Mouse (Mus musculus) hindbrain, embryonic 14.5 days (tissue): ENCODE data around the gene B3gat3. TPM values are rescaled to one million over a fixed set of nuclear protein-coding genes. Genes with fewer than 3 reads are reported as not detected.
"Not testable (repeated sequence)": the region's sequence is repeated elsewhere in the genome, so short reads cannot be mapped to it uniquely, and the experiment has no call there.

ENCODE experiments used
- ATAC-seq: fragments of 200-750 bp; cut with Nextera tagmentation; 2 replicates; pipeline ENCODE4 v1.8.0; 2017; ENCODE audit warnings: moderate number of reproducible peaks, mild to moderate bottlenecking, moderate TSS enrichment, moderate library complexity; ENCODE audit not compliant: low FRiP score
- DNase-seq: peaks from one replicate; pipeline ENCODE4 v3.0.0-alpha.2; 2015; ENCODE audit warnings: low spot score
- H3K27ac ChIP-seq: fragments of 300-500 bp; sonication (generic); 2 replicates; pipeline ENCODE4 v1.5.1; 2014; ENCODE audit warnings: mild to moderate bottlenecking, moderate library complexity
- H3K27me3 ChIP-seq: fragments of 300-500 bp; sonication (generic); 2 replicates; pipeline ENCODE4 v1.6.1; 2014; ENCODE audit warnings: mild to moderate bottlenecking, low read length, mixed read lengths; ENCODE audit not compliant: control insufficient read depth, insufficient read depth
- H3K36me3 ChIP-seq: fragments of 300-500 bp; sonication (generic); replicated peaks from 2 replicates; pipeline ENCODE4 v1.6.1; 2014; ENCODE audit not compliant: control insufficient read depth, insufficient read depth
- H3K4me1 ChIP-seq: fragments of 300-500 bp; sonication (generic); replicated peaks from 2 replicates; pipeline ENCODE4 v1.6.1; 2014; ENCODE audit warnings: antibody characterized with exemption, low read length, mixed read lengths; ENCODE audit not compliant: control insufficient read depth, insufficient read depth
- H3K4me2 ChIP-seq: fragments of 300-500 bp; sonication (generic); replicated peaks from 2 replicates; pipeline ENCODE4 v1.6.1; 2014; ENCODE audit warnings: mild to moderate bottlenecking, moderate library complexity
- H3K4me3 ChIP-seq: fragments of 300-500 bp; sonication (generic); replicated peaks from 2 replicates; pipeline ENCODE4 v1.5.1; 2014; ENCODE audit warnings: mild to moderate bottlenecking, low read length
- H3K9ac ChIP-seq: fragments of 300-500 bp; sonication (generic); 2 replicates; pipeline ENCODE4 v1.6.1; 2014
- H3K9me3 ChIP-seq: fragments of 300-500 bp; sonication (generic); 2 replicates; pipeline ENCODE4 v1.6.1; 2016; ENCODE audit warnings: low read length; ENCODE audit not compliant: control insufficient read depth
- WGBS: fragments of 180-500 bp; shearing (Covaris S2); extraction: QIAGEN DNeasy Blood & Tissue Kit; methylation state at CpG from one replicate; pipeline ENCODE4 v1.1.7; 2014; 5-methylcytosine and 5-hydroxymethylcytosine counted together
- polyA plus RNA-seq: library from polyadenylated mRNA; unstranded; fragments of >200 nt; fragmentation: Nextera tagmentation; extraction: Ambion mirVana; gene quantifications from 2 replicates; pipeline ENCODE4 v1.2.1, GENCODE M21; 2014

The B3gat3 gene
- polyA plus RNA-seq, 1 experiment from 2014 or later: 81.6 TPM

GRCm38 (mm10) chr19:8883616-8884015 lies 36.6 kb upstream of the B3gat3 start, which contains the start of the genes Lbhd1 and Gm49403:
TSS of gene Lbhd1 (plus strand) at chr19:8883732.
TSS of gene Gm49403 (plus strand) at chr19:8883930.
- Histone ChIP-seq H3K4me2 (no peak within 1 kb of the TSS), H3K4me1 (peaks cover 15% of the 10 kb centered on the region), H3K27ac (no peak within 1 kb of the TSS), H3K4me3 (no peak within 1 kb of the TSS), H3K27me3 (no peaks in the 10 kb centered on the region), H3K9me3 (no peaks in the 10 kb centered on the region), H3K36me3 (no peaks in the 10 kb centered on the region), H3K9ac (no peak within 1 kb of the TSS)
- WGBS: 80% methylated on average over 3 of the region's 3 CpGs
- DNase-seq (no peak), ATAC-seq (no peak)

- WGBS: 50% methylated on average over 1 of the region's 1 CpGs
- peaks cover 13% of the 10 kb centered on the region for H3K36me3 ChIP-seq
- H3K9ac ChIP-seq: no peak overlapping the region
- no peaks in the 10 kb centered on the region for H3K9me3 ChIP-seq
- DNase-seq (no peak), ATAC-seq (no peak)
- H3K4me2 ChIP-seq: peak overlapping the region; percentile 89
- no peak overlapping the region for H3K27ac ChIP-seq
- H3K4me1 ChIP-seq: peaks cover 17% of the 10 kb centered on the region
- no peaks in the 10 kb centered on the region for H3K27me3 ChIP-seq
- H3K4me3 ChIP-seq: no peak overlapping the region
Measured at GRCm38 (mm10) chr19:8886916-8887584, 33.1 kb upstream of the B3gat3 start.

GRCm38 (mm10) chr19:8887585-8888463 lies 32.4 kb upstream of the B3gat3 start:
- Histone ChIP-seq H3K9ac (peak overlapping the region; percentile 70), H3K36me3 (peaks cover 13% of the 10 kb centered on the region), H3K4me3 (peak overlapping the region; percentile 67), H3K27me3 (no peaks in the 10 kb centered on the region), H3K27ac (peak overlapping the region; percentile 89), H3K9me3 (no peaks in the 10 kb centered on the region), H3K4me2 (peak overlapping the region; percentile 89), H3K4me1 (peaks cover 17% of the 10 kb centered on the region)
- ATAC-seq: no peak
- no peak for DNase-seq
- 16% methylated on average over 19 of the region's 19 CpGs for WGBS

GRCm38 (mm10) chr19:8888511-8889385 lies 31.4 kb upstream of the B3gat3 start, which contains the start of the genes 1810009A15Rik and Gm49416:
TSS of gene 1810009A15Rik (plus strand) at chr19:8888853.
TSS of gene Gm49416 (plus strand) at chr19:8888926.
- Histone ChIP-seq H3K9me3 (no peaks in the 10 kb centered on the region), H3K4me2 (peak within 1 kb of the TSS; percentile 89), H3K4me1 (peaks cover 21% of the 10 kb centered on the region), H3K27ac (peak within 1 kb of the TSS; percentile 89), H3K36me3 (peaks cover 13% of the 10 kb centered on the region), H3K4me3 (peak within 1 kb of the TSS; percentile 67), H3K9ac (peak within 1 kb of the TSS; percentile 70), H3K27me3 (no peaks in the 10 kb centered on the region)
- WGBS: under 1% methylated on average over 58 of the region's 58 CpGs
- DNase-seq (peak; percentile 98), ATAC-seq (peak; percentile 94)

GRCm38 (mm10) chr19:8892829-8893766 lies 27.1 kb upstream of the B3gat3 start, which contains the start of gene Ints5:
TSS of gene Ints5 (plus strand) at chr19:8893005.
- DNase-seq (peak; percentile 87), ATAC-seq (peak; percentile 64)
- Histone ChIP-seq H3K9ac (peak within 1 kb of the TSS; percentile 85), H3K4me2 (peak within 1 kb of the TSS; percentile 92), H3K4me1 (peaks cover 25% of the 10 kb centered on the region), H3K36me3 (peaks cover 31% of the 10 kb centered on the region), H3K27me3 (no peaks in the 10 kb centered on the region), H3K4me3 (peak within 1 kb of the TSS; percentile 74), H3K9me3 (no peaks in the 10 kb centered on the region), H3K27ac (peak within 1 kb of the TSS; percentile 82)
- WGBS: 2% methylated on average over 54 of the region's 54 CpGs

GRCm38 (mm10) chr19:8895397-8895960 lies 24.7 kb upstream of the B3gat3 start:
- Histone ChIP-seq H3K9ac (no peak overlapping the region), H3K4me1 (peaks cover 25% of the 10 kb centered on the region), H3K27ac (no peak overlapping the region), H3K27me3 (no peaks in the 10 kb centered on the region), H3K4me3 (no peak overlapping the region), H3K4me2 (no peak overlapping the region), H3K36me3 (peaks cover 28% of the 10 kb centered on the region), H3K9me3 (no peaks in the 10 kb centered on the region)
- DNase-seq (no peak), ATAC-seq (no peak)
- 93% methylated on average over 9 of the region's 9 CpGs for WGBS

- H3K27me3 ChIP-seq, H3K27ac ChIP-seq, H3K9ac ChIP-seq, H3K4me3 ChIP-seq, DNase-seq, ATAC-seq, H3K4me2 ChIP-seq, H3K9me3 ChIP-seq: not testable (repeated sequence)
- Histone ChIP-seq H3K4me1 (peaks cover 25% of the 10 kb centered on the region), H3K36me3 (peaks cover 21% of the 10 kb centered on the region)
- WGBS: 96% methylated on average over 5 of the region's 5 CpGs
Measured at GRCm38 (mm10) chr19:8896231-8896630, 23.9 kb upstream of the B3gat3 start.
